Comparison of ENCODE assay signal across 8 mouse cellular contexts in genomic region chr16:35870581-35871047, GRCm38 (mm10). TPM values are rescaled to one million over a fixed set of nuclear protein-coding genes. Genes with fewer than 3 reads are reported as not detected.
A peak's percentile ranks its signal among the peaks of the same experiment; 100 is the strongest.
DNase-seq lines count a peak whose midpoint lies in the region; ATAC-seq and TF ChIP-seq lines count a peak whose summit lies in the region.

No protein-coding gene starts in this region.

- H3K9me3 ChIP-seq in liver, embryonic 11.5 days (ENCODE audit: control insufficient read depth, low read length), result no peaks in the 10 kb centered on the region
- no peaks in the 10 kb centered on the region for H3K9me3 ChIP-seq in neural tube, embryonic 14.5 days (ENCODE audit: control insufficient read depth, low read length)

- peaks cover 26% of the 10 kb centered on the region for H3K27me3 ChIP-seq in liver, embryonic 11.5 days (replicated peaks; ENCODE audit: control insufficient read depth, insufficient read depth, low read length)
- peaks cover 7% of the 10 kb centered on the region; the same call in 1 of the 2 replicates for H3K27me3 ChIP-seq in neural tube, embryonic 14.5 days (ENCODE audit: control insufficient read depth, insufficient read depth, low read length)

- intact Hi-C loops in left cerebral cortex, adult 2 months (cut with DNase I), result no loop called here

- ATAC-seq in liver, embryonic 11.5 days (replicated peaks; ENCODE audit: low FRiP score), result no peak
- ATAC-seq in neural tube, embryonic 14.5 days (ENCODE audit: low read depth), result no peak

- no peaks in the 10 kb centered on the region for H3K36me3 ChIP-seq in liver, embryonic 11.5 days (ENCODE audit: control insufficient read depth, insufficient read depth, low read length)
- no peaks in the 10 kb centered on the region for H3K36me3 ChIP-seq in neural tube, embryonic 14.5 days (ENCODE audit: control insufficient read depth, insufficient read depth, low read length)

- peak overlapping the region; percentile 95 for H3K4me2 ChIP-seq in liver, embryonic 11.5 days
- H3K4me2 ChIP-seq in neural tube, embryonic 14.5 days (ENCODE audit: low read depth, low read length), result peak overlapping the region; percentile 70

- H3K4me1 ChIP-seq in liver, embryonic 11.5 days (replicated peaks; ENCODE audit: control insufficient read depth, insufficient read depth, low read length), result peaks cover 9% of the 10 kb centered on the region
- peaks cover 3% of the 10 kb centered on the region; the same call in 1 of the 2 replicates for H3K4me1 ChIP-seq in neural tube, embryonic 14.5 days (ENCODE audit: control insufficient read depth, insufficient read depth, low read length)

- no peak for TF ChIP-seq CTCF in left cerebral cortex, adult 2 months (IDR thresholded peaks at IDR 0.05)

- H3K9ac ChIP-seq in liver, embryonic 11.5 days (ENCODE audit: low read depth, low read length), result peak overlapping the region; percentile 74
- peak overlapping the region; percentile 8 for H3K9ac ChIP-seq in neural tube, embryonic 14.5 days (replicated peaks; ENCODE audit: low read depth, low read length)

- H3K4me3 ChIP-seq in left cerebral cortex, adult 2 months, result peak overlapping the region; percentile 72
- H3K4me3 ChIP-seq in liver, embryonic 11.5 days (ENCODE audit: low read depth, low read length), result peak overlapping the region; percentile 74
- H3K4me3 ChIP-seq in neural tube, embryonic 14.5 days (ENCODE audit: low read depth, low read length), result peak overlapping the region; percentile 35

- 2% methylated on average over 12 of the region's 12 CpGs for WGBS in liver, embryonic 11.5 days
- WGBS in neural tube, embryonic 14.5 days, result under 1% methylated on average over 12 of the region's 12 CpGs

- H3K27ac ChIP-seq in left cerebral cortex, adult 2 months, result peak overlapping the region; percentile 74; the same call in 1 of the 2 replicates
- H3K27ac ChIP-seq in liver, embryonic 11.5 days (ENCODE audit: low read depth, low read length), result no peak overlapping the region
- H3K27ac ChIP-seq in neural tube, embryonic 14.5 days (ENCODE audit: low read depth, low read length), result no peak overlapping the region

- no peak for DNase-seq in left cerebral cortex, adult 2 months (ENCODE audit: extremely low spot score in 1 of 2, low spot score in 2 of 2)
- DNase-seq in left cerebral cortex, adult 9 months (ENCODE audit: low spot score in 2 of 2), result no peak
- peak; percentile 37 for DNase-seq in adipocyte (ENCODE audit: low spot score)
- DNase-seq in heart, adult 9 months (ENCODE audit: low spot score in 2 of 2), result peak; percentile 17 to 42
- peak; percentile 52 for DNase-seq in liver, embryonic 11.5 days (ENCODE audit: low spot score)
- no peak for DNase-seq in cerebellum, adult 11-12 months
- no peak for DNase-seq in layer of hippocampus, adult 8-10 months (ENCODE audit: low spot score in 2 of 2)

RNA-seq across cellular contexts. Expression of gene Parp14, which starts 0.7 kb away (rescaled TPM):
- total RNA-seq in left cerebral cortex, adult 2 months (2021), result 1 to 10 TPM; 1.1 to 1.4 TPM
- 0.70 and 1.3 TPM in 2 replicates for polyA plus RNA-seq in liver, embryonic 11.5 days (2014; fragmentation: Nextera tagmentation; extraction: Ambion mirVana)
- polyA plus RNA-seq in neural tube, embryonic 14.5 days (2014; fragmentation: Nextera tagmentation; extraction: Ambion mirVana), result 0.13 and 0.59 TPM in 2 replicates
- 1 to 10 TPM; 1.3 to 5.4 (median 3.2) TPM for total RNA-seq in layer of hippocampus, adult 8-10 months (2022)

Comparison
In these comparisons a context has a peak if more than half of its experiments do, and no peak if none do; other contexts are left out.
1. DNase-seq: peak in adipocyte (single experiment), heart, adult 9 months (2 of 2) and liver, embryonic 11.5 days (single experiment); none in left cerebral cortex, adult 2 months (0 of 2), left cerebral cortex, adult 9 months (0 of 2), cerebellum, adult 11-12 months (single experiment) and layer of hippocampus, adult 8-10 months (0 of 2).
2. Peak in every context shown above with its lines, with median percentiles within 50 percentile points of each other: H3K4me3 ChIP-seq.